ENCODE assay signal across 23 mouse cellular contexts in genomic region chr1:82624934-82625333, GRCm38 (mm10). TPM values are rescaled to one million over a fixed set of nuclear protein-coding genes. Genes with fewer than 3 reads are reported as not detected.
DNase-seq lines count a peak whose midpoint lies in the region; ATAC-seq lines count a peak whose summit lies in the region.
"Had no signal": no experiment of that assay in that cellular context is flagged by ENCODE, and none has a peak within 500 bp of the region (broad histone marks: within the 10 kb centered on the region; RNA-seq: fewer than 3 reads in every experiment).

No protein-coding gene starts in this region.

- H3K9me3 ChIP-seq in liver, embryonic 12.5 days (replicated peaks): no peaks in the 10 kb centered on the region
- H3K9me3 ChIP-seq in liver, embryonic 16.5 days (replicated peaks; ENCODE audit: control insufficient read depth, low read length): no peaks in the 10 kb centered on the region
- H3K9me3 ChIP-seq: embryonic facial prominence, embryonic 15.5 days; forebrain, embryonic 10.5 days; heart, embryonic 10.5 days; hindbrain, embryonic 12.5 days had no signal

- no peak overlapping the region for H3K9ac ChIP-seq in liver, embryonic 12.5 days
- H3K9ac ChIP-seq in liver, embryonic 16.5 days (ENCODE audit: low read depth, low read length): no peak overlapping the region
- H3K9ac ChIP-seq: embryonic facial prominence, embryonic 15.5 days; hindbrain, embryonic 12.5 days had no signal

- intact Hi-C loops in left cerebral cortex, postnatal 25 days (cut with DNase I): no loop called here

- H3K4me2 ChIP-seq in liver, embryonic 12.5 days: peak overlapping the region; percentile 18
- H3K4me2 ChIP-seq in liver, embryonic 16.5 days (ENCODE audit: low read depth, low read length): no peak overlapping the region
- H3K4me2 ChIP-seq: embryonic facial prominence, embryonic 15.5 days; hindbrain, embryonic 12.5 days had no signal

- H3K27me3 ChIP-seq in liver, embryonic 12.5 days (replicated peaks): no peaks in the 10 kb centered on the region
- H3K27me3 ChIP-seq in liver, embryonic 16.5 days (ENCODE audit: control insufficient read depth, insufficient read depth, low read depth, low read length): no peaks in the 10 kb centered on the region
- H3K27me3 ChIP-seq: CH12.LX; embryonic facial prominence, embryonic 15.5 days; hindbrain, embryonic 12.5 days had no signal

- H3K4me1 ChIP-seq in liver, embryonic 12.5 days: peaks cover 30% of the 10 kb centered on the region
- peaks cover 7% of the 10 kb centered on the region for H3K4me1 ChIP-seq in liver, embryonic 16.5 days (ENCODE audit: control insufficient read depth, low read depth, low read length)
- H3K4me1 ChIP-seq: embryonic facial prominence, embryonic 15.5 days; forebrain, embryonic 10.5 days; hindbrain, embryonic 12.5 days had no signal

- no peak overlapping the region for H3K4me3 ChIP-seq in liver, embryonic 12.5 days
- no peak overlapping the region for H3K4me3 ChIP-seq in liver, embryonic 16.5 days (ENCODE audit: low read depth, low read length)
- H3K4me3 ChIP-seq: embryonic facial prominence, embryonic 15.5 days; erythroblast, embryonic 14.5 days; forebrain, embryonic 10.5 days; gastrocnemius, adult 2 months; heart, embryonic 10.5 days; hindbrain, embryonic 12.5 days had no signal

- no peaks in the 10 kb centered on the region for H3K36me3 ChIP-seq in liver, embryonic 12.5 days
- H3K36me3 ChIP-seq in liver, embryonic 16.5 days (ENCODE audit: control insufficient read depth, insufficient read depth): no peaks in the 10 kb centered on the region
- H3K36me3 ChIP-seq: embryonic facial prominence, embryonic 15.5 days; forebrain, embryonic 10.5 days; heart, embryonic 10.5 days; hindbrain, embryonic 12.5 days had no signal

- 29% methylated on average over 6 of the region's 6 CpGs for whole genome bisulfite sequencing in liver, embryonic 12.5 days (ENCODE audit: insufficient replicate concordance)
- WGBS in liver, embryonic 16.5 days (ENCODE audit: insufficient replicate concordance): 29% methylated on average over 6 of the region's 6 CpGs

- H3K27ac ChIP-seq in liver, embryonic 12.5 days: no peak overlapping the region
- no peak overlapping the region for H3K27ac ChIP-seq in liver, embryonic 16.5 days (ENCODE audit: low read length)
- H3K27ac ChIP-seq: embryonic facial prominence, embryonic 15.5 days; forebrain, embryonic 10.5 days; gastrocnemius, adult 2 months; heart, embryonic 10.5 days; hindbrain, embryonic 12.5 days; hindbrain, postnatal 0 days had no signal

- DNase-seq in MEL-GATA-1-ER (ENCODE audit: extremely low read depth, low read depth): peak; percentile 68
- DNase-seq in left cerebral cortex, postnatal 25 days (ENCODE audit: low spot score in 2 of 2): no peak
- DNase-seq in spleen, postnatal 14 days (ENCODE audit: low spot score in 2 of 2): no peak
- DNase-seq: adrenal gland, postnatal 14 days; cerebellum, adult 18-20 months; cerebellum, postnatal 10 days; embryo, embryonic 11 days; gastrocnemius, adult 2 months; gastrocnemius, postnatal 25 days; heart, postnatal 10 days; heart, postnatal 4 days had no signal

- peak; percentile 68 for ATAC-seq in liver, embryonic 12.5 days
- ATAC-seq in liver, embryonic 16.5 days (ENCODE audit: low read depth): peak; percentile 43
- no peak for ATAC-seq in activated CD4-positive, CD25-positive, alpha-beta regulatory T cell, adult 4 months
- ATAC-seq: forebrain, embryonic 14.5 days; hindbrain, postnatal 0 days had no signal

RNA-seq across cellular contexts. Expression of gene Col4a3, which starts 38.2 kb away (rescaled TPM):
- 0.15 and 0.18 TPM in 2 replicates for polyA plus RNA-seq in liver, embryonic 12.5 days (2016; fragmentation: Nextera tagmentation; extraction: Ambion mirVana)
- polyA plus RNA-seq in liver, embryonic 16.5 days (2015; fragmentation: Nextera tagmentation; extraction: Ambion mirVana): 0.38 and 0.40 TPM in 2 replicates
- under 1 TPM; 0.50 to 0.78 TPM for total RNA-seq in left cerebral cortex, postnatal 25 days (2021)
- polyA plus RNA-seq in activated CD4-positive, CD25-positive, alpha-beta regulatory T cell, adult 4 months (2017; shearing (Covaris generic)): under 1 TPM in 1 of 2 experiments, not detected in 1; 0.05 TPM
- total RNA-seq: CH12.LX; granulocyte monocyte progenitor cell, adult 5-6 weeks had no signal

RNA-seq across cellular contexts. Expression of gene Col4a4, which starts 38.3 kb away (rescaled TPM):
- polyA plus RNA-seq in liver, embryonic 12.5 days (2016; fragmentation: Nextera tagmentation; extraction: Ambion mirVana): 0.02 and 0.05 TPM in 2 replicates
- 0.16 and 0.18 TPM in 2 replicates for polyA plus RNA-seq in liver, embryonic 16.5 days (2015; fragmentation: Nextera tagmentation; extraction: Ambion mirVana)
- 1 to 10 TPM; 1.5 to 1.9 TPM for total RNA-seq in left cerebral cortex, postnatal 25 days (2021)
- polyA plus RNA-seq in activated CD4-positive, CD25-positive, alpha-beta regulatory T cell, adult 4 months (2017; shearing (Covaris generic)): under 1 TPM; 0.11 to 0.12 TPM
- total RNA-seq: granulocyte monocyte progenitor cell, adult 5-6 weeks had no signal
- polyA plus RNA-seq: erythroblast, embryonic 14.5 days had no signal
